9 mouse cellular contexts compared by ENCODE assay signal in the genomic region with DNA sequence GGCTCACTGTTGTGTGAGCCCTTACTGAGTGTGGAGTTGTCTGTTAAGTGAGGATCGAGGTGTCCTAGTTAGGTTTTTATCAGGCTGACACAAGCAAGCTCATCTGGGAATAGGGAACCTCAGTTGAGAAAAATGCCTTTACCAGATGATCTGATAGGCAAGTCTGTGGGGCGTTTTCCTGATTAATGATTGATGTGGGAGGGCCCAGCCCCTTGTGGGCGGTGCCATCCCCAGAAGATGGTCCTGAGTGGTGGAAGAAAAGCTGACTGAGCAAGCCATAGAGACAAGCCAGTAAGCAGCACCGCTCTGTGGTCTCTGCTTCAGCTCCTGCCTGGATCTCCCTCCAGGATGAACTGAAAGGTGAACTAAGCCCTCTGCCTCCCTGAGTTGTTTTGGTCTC.
DNase-seq lines count a peak whose midpoint lies in the region; ATAC-seq lines count a peak whose summit lies in the region.
"Had no signal": no experiment of that assay in that cellular context is flagged by ENCODE, and none has a peak within 500 bp of the region (broad histone marks: within the 10 kb centered on the region; RNA-seq: fewer than 3 reads in every experiment).

No protein-coding gene starts in this region.

- H3K4me2 ChIP-seq in neural tube, embryonic 11.5 days (ENCODE audit: low read depth) = no peak overlapping the region
- H3K4me2 ChIP-seq in forebrain, embryonic 13.5 days = no peak overlapping the region

- peak; percentile 47 for DNase-seq in neural tube, embryonic 11.5 days (ENCODE audit: low spot score)
- DNase-seq in neural tube, embryonic 10.5 days (ENCODE audit: extremely low spot score, low spot score) = no peak
- peak; percentile 32 to 44 for DNase-seq in kidney, postnatal 36 days
- DNase-seq in retina, embryonic 14.5 days (ENCODE audit: low spot score) = peak; percentile 49
- no peak for DNase-seq in B cell, adult 2 months
- DNase-seq in adrenal gland, adult 8-10 months = no peak
- DNase-seq: gastrocnemius, postnatal 25 days had no signal

- no peaks in the 10 kb centered on the region for H3K36me3 ChIP-seq in neural tube, embryonic 11.5 days (ENCODE audit: control insufficient read depth, insufficient read depth, low read length)
- H3K36me3 ChIP-seq in forebrain, embryonic 13.5 days (ENCODE audit: poor library complexity, severe bottlenecking) = no peaks in the 10 kb centered on the region

- 20% methylated on average over 4 of the region's 4 CpGs for WGBS in neural tube, embryonic 11.5 days
- WGBS in forebrain, embryonic 13.5 days = 26% methylated on average over 4 of the region's 4 CpGs

- no peaks in the 10 kb centered on the region for H3K27me3 ChIP-seq in neural tube, embryonic 11.5 days (ENCODE audit: control insufficient read depth, insufficient read depth, low read length)
- no peaks in the 10 kb centered on the region for H3K27me3 ChIP-seq in forebrain, embryonic 13.5 days

- H3K4me3 ChIP-seq in neural tube, embryonic 11.5 days (ENCODE audit: low read depth, low read length) = no peak overlapping the region
- H3K4me3 ChIP-seq in forebrain, embryonic 13.5 days = no peak overlapping the region

- no peaks in the 10 kb centered on the region for H3K9me3 ChIP-seq in neural tube, embryonic 11.5 days (ENCODE audit: control insufficient read depth, low read length)
- H3K9me3 ChIP-seq in forebrain, embryonic 13.5 days (replicated peaks) = no peaks in the 10 kb centered on the region

- H3K4me1 ChIP-seq in neural tube, embryonic 11.5 days (ENCODE audit: control insufficient read depth, insufficient read depth, low read length) = peaks cover 16% of the 10 kb centered on the region
- H3K4me1 ChIP-seq in forebrain, embryonic 13.5 days = peaks cover 58% of the 10 kb centered on the region

- no peak overlapping the region for H3K27ac ChIP-seq in neural tube, embryonic 11.5 days (ENCODE audit: low read depth, low read length)
- H3K27ac ChIP-seq in forebrain, embryonic 13.5 days = peak overlapping the region; percentile 80
- H3K27ac ChIP-seq: macrophage had no signal

- H3K9ac ChIP-seq in neural tube, embryonic 11.5 days (ENCODE audit: low read length) = no peak overlapping the region
- H3K9ac ChIP-seq in forebrain, embryonic 13.5 days = peak overlapping the region; percentile 28; the same call in 1 of the 2 replicates

- no peak for ATAC-seq in neural tube, embryonic 11.5 days (ENCODE audit: insufficient read depth, low FRiP score, low TSS enrichment)
- ATAC-seq in forebrain, embryonic 13.5 days = no peak

Comparison
In these comparisons a context has a peak if more than half of its experiments do, and no peak if none do; other contexts are left out.
1. DNase-seq: peak in neural tube, embryonic 11.5 days (single experiment), kidney, postnatal 36 days (2 of 2) and retina, embryonic 14.5 days (single experiment); none in neural tube, embryonic 10.5 days (single experiment), B cell, adult 2 months (0 of 2) and adrenal gland, adult 8-10 months (single experiment).